Mouse (Mus musculus) limb, embryonic 12.5 days (tissue): ENCODE data around the gene Ttll11. TPM values are rescaled to one million over a fixed set of nuclear protein-coding genes. Genes with fewer than 3 reads are reported as not detected.

Source experiments
- ATAC-seq: fragments of 200-750 bp; cut with Nextera tagmentation; 2 replicates; pipeline ENCODE4 v1.8.0; 2017; ENCODE audit warnings: low read depth, moderate TSS enrichment; ENCODE audit not compliant: insufficient number of reproducible peaks, insufficient read depth, low FRiP score, low TSS enrichment
- H3K27ac ChIP-seq: fragments of 300-500 bp; sonication (generic); 2 replicates; pipeline ENCODE4 v1.5.1; 2016; ENCODE audit warnings: mild to moderate bottlenecking, moderate library complexity
- H3K27me3 ChIP-seq: fragments of 300-500 bp; sonication (generic); 2 replicates; pipeline ENCODE4 v1.6.1; 2016; ENCODE audit warnings: mild to moderate bottlenecking, moderate library complexity
- H3K36me3 ChIP-seq: fragments of 300-500 bp; sonication (generic); 2 replicates; pipeline ENCODE4 v1.6.1; 2016; ENCODE audit warnings: mild to moderate bottlenecking, moderate library complexity
- H3K4me1 ChIP-seq: fragments of 300-500 bp; sonication (generic); replicated peaks from 2 replicates; pipeline ENCODE4 v1.6.1; 2016
- H3K4me2 ChIP-seq: fragments of 300-500 bp; sonication (generic); 2 replicates; pipeline ENCODE4 v1.6.1; 2016; ENCODE audit warnings: mild to moderate bottlenecking, moderate library complexity
- H3K4me3 ChIP-seq: fragments of 300-500 bp; sonication (generic); replicated peaks from 2 replicates; pipeline ENCODE4 v1.5.1; 2016; ENCODE audit warnings: mild to moderate bottlenecking
- H3K9ac ChIP-seq: fragments of 300-500 bp; sonication (generic); replicated peaks from 2 replicates; pipeline ENCODE4 v1.6.1; 2016; ENCODE audit warnings: mild to moderate bottlenecking, moderate library complexity
- H3K9me3 ChIP-seq: fragments of 300-500 bp; sonication (generic); 2 replicates; pipeline ENCODE4 v1.6.1; 2016; ENCODE audit warnings: mild to moderate bottlenecking, moderate library complexity
- WGBS: fragments of 180-500 bp; shearing (Covaris S2); methylation state at CpG from one replicate; pipeline ENCODE4 v1.1.7; 2016; 5-methylcytosine and 5-hydroxymethylcytosine counted together
- polyA plus RNA-seq: library from polyadenylated mRNA; unstranded; fragments of >200 nt; fragmentation: Nextera tagmentation; extraction: Ambion mirVana; gene quantifications from 2 replicates; pipeline ENCODE4 v1.2.1, GENCODE M21; 2016

Ttll11 gene
- polyA plus RNA-seq, 1 experiment from 2014 or later, result 1.3 TPM

GRCm38 (mm10) chr2:35702001-35702400 is 277.7 kb downstream of the Ttll11 start:
- H3K9me3 ChIP-seq, result no peaks in the 10 kb centered on the region
- peak overlapping the region; percentile 88 for H3K27ac ChIP-seq
- ATAC-seq, result no peak
- no peak overlapping the region for H3K9ac ChIP-seq
- no peak overlapping the region for H3K4me3 ChIP-seq
- H3K4me2 ChIP-seq, result no peak overlapping the region
- 90% methylated on average over 7 of the region's 7 CpGs for WGBS
- peaks cover 68% of the 10 kb centered on the region for H3K4me1 ChIP-seq
- H3K36me3 ChIP-seq, result peaks cover 6% of the 10 kb centered on the region; the same call in 1 of the 2 replicates
- no peaks in the 10 kb centered on the region for H3K27me3 ChIP-seq

Other genes starting within 250 kb of the Ttll11 start
- 181 and 194 TPM in 2 replicates for gene Ndufa8, start 69.5 kb upstream of the Ttll11 start, polyA plus RNA-seq
- not detected in 2 replicates for gene Morn5, start 69.5 kb upstream of the Ttll11 start, polyA plus RNA-seq
- gene Lhx6, start 125.5 kb upstream of the Ttll11 start, polyA plus RNA-seq, result 0.95 and 1.0 TPM in 2 replicates
- 26.5 and 26.7 TPM in 2 replicates for gene Mrrf, start 156.5 kb upstream of the Ttll11 start, polyA plus RNA-seq
- 90.8 and 95.6 TPM in 2 replicates for gene Rbm18, start 156.9 kb upstream of the Ttll11 start, polyA plus RNA-seq